In genomic region chr12:85485890-85486765, GRCm38 (mm10) we compare ENCODE assay signal across 8 mouse cellular contexts. TPM values are rescaled to one million over a fixed set of nuclear protein-coding genes. Genes with fewer than 3 reads are reported as not detected.
DNase-seq lines count a peak whose midpoint lies in the region; ATAC-seq and TF ChIP-seq lines count a peak whose summit lies in the region.

No protein-coding gene starts in this region.

- dilution Hi-C loops in CH12.LX (cut with MboI; ENCODE audit: extremely low pct_ligation_motif_present, extremely low pct_unique_long_range_greater_than_20kb, low sequenced_read_pairs): no loop called here

- H3K9me3 ChIP-seq in CH12.LX (replicated peaks; ENCODE audit: low read length): no peaks in the 10 kb centered on the region
- no peaks in the 10 kb centered on the region for H3K9me3 ChIP-seq in forebrain, embryonic 11.5 days (ENCODE audit: control insufficient read depth, low read length)
- H3K9me3 ChIP-seq in heart, embryonic 16.5 days (replicated peaks; ENCODE audit: control insufficient read depth, low read length): no peaks in the 10 kb centered on the region
- no peaks in the 10 kb centered on the region for H3K9me3 ChIP-seq in liver, embryonic 14.5 days (ENCODE audit: control insufficient read depth, low read length)
- no peaks in the 10 kb centered on the region for H3K9me3 ChIP-seq in stomach, embryonic 15.5 days

- peak overlapping the region; percentile 36; the same call in 1 of the 2 replicates for H3K9ac ChIP-seq in CH12.LX (ENCODE audit: insufficient read depth, low read depth)
- peak overlapping the region; percentile 54 for H3K9ac ChIP-seq in forebrain, embryonic 11.5 days (ENCODE audit: low read length)
- H3K9ac ChIP-seq in heart, embryonic 16.5 days (ENCODE audit: low read length): peak overlapping the region; percentile 78
- H3K9ac ChIP-seq in liver, embryonic 14.5 days (replicated peaks): peak overlapping the region; percentile 56
- H3K9ac ChIP-seq in stomach, embryonic 15.5 days: peak overlapping the region; percentile 38; the same call in 1 of the 2 replicates

- H3K36me3 ChIP-seq in CH12.LX (replicated peaks in 1 of 2; ENCODE audit: control insufficient read depth in 1 of 2, insufficient read depth in 1 of 2, low read length in 1 of 2): no peaks in the 10 kb centered on the region
- H3K36me3 ChIP-seq in forebrain, embryonic 11.5 days (ENCODE audit: control insufficient read depth, insufficient read depth, low read length): no peaks in the 10 kb centered on the region
- no peaks in the 10 kb centered on the region for H3K36me3 ChIP-seq in heart, embryonic 16.5 days (ENCODE audit: control insufficient read depth, insufficient read depth)
- no peaks in the 10 kb centered on the region for H3K36me3 ChIP-seq in liver, embryonic 14.5 days (replicated peaks; ENCODE audit: control insufficient read depth, insufficient read depth, low read depth)
- H3K36me3 ChIP-seq in stomach, embryonic 15.5 days: no peaks in the 10 kb centered on the region

- no peak overlapping the region for H3K27ac ChIP-seq in CH12.LX (ENCODE audit: insufficient read depth, low read depth)
- H3K27ac ChIP-seq in forebrain, embryonic 11.5 days (ENCODE audit: low read depth, low read length): no peak overlapping the region
- peak overlapping the region; percentile 77 for H3K27ac ChIP-seq in heart, embryonic 16.5 days (ENCODE audit: low read length)
- no peak overlapping the region for H3K27ac ChIP-seq in liver, embryonic 14.5 days
- H3K27ac ChIP-seq in stomach, embryonic 15.5 days: peak overlapping the region; percentile 41

- H3K4me1 ChIP-seq in CH12.LX (ENCODE audit: control insufficient read depth in 1 of 2, insufficient read depth in 2 of 2): peaks cover 3 to 38% of the 10 kb centered on the region in 2 experiments
- no peaks in the 10 kb centered on the region; the same call in 1 of the 2 replicates for H3K4me1 ChIP-seq in forebrain, embryonic 11.5 days (replicated peaks; ENCODE audit: control insufficient read depth, insufficient read depth, low read length)
- peaks cover 16% of the 10 kb centered on the region for H3K4me1 ChIP-seq in heart, embryonic 16.5 days (ENCODE audit: control insufficient read depth, insufficient read depth, low read length)
- peaks cover 0 to 11% of the 10 kb centered on the region in 2 experiments; a peak in 2 of 4 replicates for H3K4me1 ChIP-seq in liver, embryonic 14.5 days (replicated peaks; ENCODE audit: control insufficient read depth in 2 of 2, insufficient read depth in 2 of 2, low read length in 1 of 2)
- peaks cover 17% of the 10 kb centered on the region for H3K4me1 ChIP-seq in stomach, embryonic 15.5 days

- peak; percentile 95 for ATAC-seq in forebrain, embryonic 11.5 days (replicated peaks; ENCODE audit: low FRiP score)
- peak; percentile 95 for ATAC-seq in heart, embryonic 16.5 days (replicated peaks; ENCODE audit: extremely low read depth, insufficient read depth, low FRiP score)
- ATAC-seq in liver, embryonic 14.5 days (ENCODE audit: insufficient read depth): peak; percentile 98
- peak; percentile 97 for ATAC-seq in stomach, embryonic 15.5 days (ENCODE audit: insufficient read depth, low FRiP score, low read depth)

- under 1% methylated on average over 51 of the region's 52 CpGs for WGBS in forebrain, embryonic 11.5 days
- under 1% methylated on average over 49 of the region's 52 CpGs for WGBS in heart, embryonic 16.5 days
- under 1% methylated on average over 52 of the region's 52 CpGs for WGBS in liver, embryonic 14.5 days (ENCODE audit: insufficient replicate concordance)
- under 1% methylated on average over 52 of the region's 52 CpGs for WGBS in stomach, embryonic 15.5 days

- TF ChIP-seq EP300 in CH12.LX (IDR thresholded peaks at IDR 0.05; ENCODE audit: low read length): no peak
- no peak for TF ChIP-seq EP300 in liver, embryonic 14.5 days (IDR thresholded peaks at IDR 0.05; ENCODE audit: low read depth)

- peak overlapping the region; percentile 90 for H3K4me2 ChIP-seq in CH12.LX (ENCODE audit: insufficient read depth, low read depth, poor library complexity, severe bottlenecking)
- peak overlapping the region; percentile 77 for H3K4me2 ChIP-seq in forebrain, embryonic 11.5 days (ENCODE audit: low read depth, low read length, severe bottlenecking)
- peak overlapping the region; percentile 82 for H3K4me2 ChIP-seq in heart, embryonic 16.5 days (ENCODE audit: low read depth, low read length)
- H3K4me2 ChIP-seq in liver, embryonic 14.5 days (ENCODE audit: low read depth): peak overlapping the region; percentile 70
- peak overlapping the region; percentile 80 for H3K4me2 ChIP-seq in stomach, embryonic 15.5 days

- DNase-seq in CH12.LX (ENCODE audit: extremely low read depth): peak; percentile 91
- peak; percentile 93 for DNase-seq in c-Kit-positive CD71-negative TER-119-negative erythroid progenitor cells, embryonic 14.5 days (ENCODE audit: low read depth)
- peak; percentile 97 for DNase-seq in forebrain, embryonic 11.5 days (ENCODE audit: low spot score)
- DNase-seq in kidney, postnatal 36 days: peak; percentile 95 to 99
- peak; percentile 88 to 92 (median 90) for DNase-seq in liver, embryonic 14.5 days (ENCODE audit: low read depth in 3 of 3, low spot score in 3 of 3)
- DNase-seq in neural tube, embryonic 10.5 days (ENCODE audit: extremely low spot score, low spot score): peak; percentile 97

- TF ChIP-seq CTCF in CH12.LX (conservative IDR thresholded peaks at IDR 0.05 in 1 of 2, IDR thresholded peaks at IDR 0.05 in 1 of 2; ENCODE audit: low read depth in 2 of 2, low read length in 2 of 2): no peak
- no peak for TF ChIP-seq CTCF in liver, embryonic 14.5 days (IDR thresholded peaks at IDR 0.05; ENCODE audit: low read depth)

- in situ Hi-C loops in CH12.LX (cut with MboI; ENCODE audit: low pct_ligation_motif_present, low pct_unique_long_range_greater_than_20kb, low sequenced_read_pairs): loop anchor here (5.0 to 25.0 kb wide), 3 partner anchors 111 to 324 kb away; partner anchors contain the start of genes Rps6kl1 and Tmed10

- H3K4me3 ChIP-seq in CH12.LX (replicated peaks in 1 of 3; ENCODE audit: low read depth in 2 of 3, low read length in 2 of 3, poor library complexity in 1 of 3): peak overlapping the region; percentile 71 to 79 (median 79)
- H3K4me3 ChIP-seq in forebrain, embryonic 11.5 days (ENCODE audit: low read depth, low read length): peak overlapping the region; percentile 40
- peak overlapping the region; percentile 83 for H3K4me3 ChIP-seq in heart, embryonic 16.5 days (ENCODE audit: low read length)
- peak overlapping the region; percentile 76 to 84 for H3K4me3 ChIP-seq in liver, embryonic 14.5 days (ENCODE audit: insufficient read depth in 1 of 2, low read depth in 2 of 2, low read length in 2 of 2)
- H3K4me3 ChIP-seq in stomach, embryonic 15.5 days (replicated peaks): peak overlapping the region; percentile 55

- no peaks in the 10 kb centered on the region for H3K79me2 ChIP-seq in CH12.LX (replicated peaks; ENCODE audit: control insufficient read depth, extremely low read depth, insufficient read depth, poor library complexity, severe bottlenecking)

- TF ChIP-seq POLR2A in CH12.LX (IDR thresholded peaks at IDR 0.05; ENCODE audit: low read depth, low read length): peak; percentile 30; the same call in 1 of the 2 replicates

- no peak for TF ChIP-seq RAD21 in CH12.LX (IDR thresholded peaks at IDR 0.05; ENCODE audit: low read depth, low read length)

- peaks cover 28% of the 10 kb centered on the region for H3K27me3 ChIP-seq in CH12.LX (replicated peaks)
- H3K27me3 ChIP-seq in forebrain, embryonic 11.5 days (ENCODE audit: control insufficient read depth, insufficient read depth, low read length): no peaks in the 10 kb centered on the region
- H3K27me3 ChIP-seq in heart, embryonic 16.5 days (ENCODE audit: control insufficient read depth, insufficient read depth, low read length): no peaks in the 10 kb centered on the region
- H3K27me3 ChIP-seq in liver, embryonic 14.5 days (ENCODE audit: control insufficient read depth, insufficient read depth, low read length): peaks cover 14% of the 10 kb centered on the region
- no peaks in the 10 kb centered on the region for H3K27me3 ChIP-seq in stomach, embryonic 15.5 days (replicated peaks)

TF ChIP-seq in CH12.LX, 34 proteins besides CTCF, POLR2A, EP300 and RAD21 (continues in another document):
- TF ChIP-seq ZC3H11A (IDR thresholded peaks at IDR 0.05; ENCODE audit: low read depth, low read length) (no peak), MAX (IDR thresholded peaks at IDR 0.05; ENCODE audit: low read length) (no peak), NELFE (IDR thresholded peaks at IDR 0.05; ENCODE audit: low read depth, low read length) (no peak), ELF1 (IDR thresholded peaks at IDR 0.05; ENCODE audit: low read depth, low read length) (peak; percentile 22; the same call in 1 of the 2 replicates), USF2 (conservative IDR thresholded peaks at IDR 0.05; ENCODE audit: low read depth, low read length) (no peak), IRF4 (IDR thresholded peaks at IDR 0.05; ENCODE audit: low read depth, low read length) (no peak), CHD2 (IDR thresholded peaks at IDR 0.05; ENCODE audit: low read length) (no peak), ZNF384 (IDR thresholded peaks at IDR 0.05; ENCODE audit: low read depth, low read length) (peak; percentile 72), HCFC1 (IDR thresholded peaks at IDR 0.05; ENCODE audit: low read depth, low read length) (peak; percentile 24; the same call in 1 of the 2 replicates), ZKSCAN1 (IDR thresholded peaks at IDR 0.05; ENCODE audit: borderline replicate concordance, low read depth, low read length) (no peak), NRF1 (IDR thresholded peaks at IDR 0.05; ENCODE audit: low read depth, low read length) (no peak), ZMIZ1 (IDR thresholded peaks at IDR 0.05; ENCODE audit: low read depth, low read length) (no peak), MAFK (IDR thresholded peaks at IDR 0.05; ENCODE audit: insufficient replicate concordance, low read length) (no peak), RCOR1 (conservative IDR thresholded peaks at IDR 0.05; ENCODE audit: low read depth, low read length) (no peak), JUND (conservative IDR thresholded peaks at IDR 0.05; ENCODE audit: low read depth, low read length) (no peak), PAX5 (IDR thresholded peaks at IDR 0.05; ENCODE audit: low read length) (no peak), ETS1 (conservative IDR thresholded peaks at IDR 0.05; ENCODE audit: low read depth, low read length) (no peak)

RNA-seq across cellular contexts. Expression of gene Fos, which starts 12.4 kb away (rescaled TPM):
- 0.17 and 0.21 TPM in 2 replicates for total RNA-seq in CH12.LX (2012; rRNA removed)
- total RNA-seq in CH12.LX (2014; rRNA removed): 0.20 and 0.76 TPM in 2 replicates
- polyA plus RNA-seq in CH12.LX (2012; ENCODE audit: insufficient read length, low read depth): 0.11 and 0.26 TPM in 2 replicates
- polyA plus RNA-seq in forebrain, embryonic 11.5 days (2014; fragmentation: Nextera tagmentation; extraction: Ambion mirVana): 0.57 and 1.1 TPM in 2 replicates
- polyA plus RNA-seq in heart, embryonic 16.5 days (2015; fragmentation: Nextera tagmentation; extraction: Ambion mirVana): 5.0 and 6.6 TPM in 2 replicates
- polyA plus RNA-seq in liver, embryonic 14.5 days (2012; rRNA removed): 0.79 and 0.83 TPM in 2 replicates
- polyA plus RNA-seq in liver, embryonic 14.5 days (2014; fragmentation: Nextera tagmentation; extraction: Ambion mirVana): 0.61 and 0.71 TPM in 2 replicates
- 10.5 and 16.4 TPM in 2 replicates for polyA plus RNA-seq in stomach, embryonic 15.5 days (2015; fragmentation: Nextera tagmentation; extraction: Ambion mirVana)

Comparison
In these comparisons a context has a peak if more than half of its experiments do, and no peak if none do; other contexts are left out.
1. H3K27ac ChIP-seq: peak in heart, embryonic 16.5 days (single experiment) and stomach, embryonic 15.5 days (single experiment); none in CH12.LX (single experiment), forebrain, embryonic 11.5 days (single experiment) and liver, embryonic 14.5 days (single experiment).
2. Peak in every context shown above with its lines, with median percentiles within 50 percentile points of each other: DNase-seq, H3K4me2 ChIP-seq, H3K4me3 ChIP-seq, H3K9ac ChIP-seq and ATAC-seq.